Mouse (Mus musculus): ENCODE measurements around the gene Tgfbi. TPM values are rescaled to one million over a fixed set of nuclear protein-coding genes. Genes with fewer than 3 reads are reported as not detected.
A peak's percentile ranks its signal among the peaks of the same experiment; 100 is the strongest.

Tgfbi gene
- polyA plus RNA-seq, 1 experiment from 2014 or later: 85.8 TPM

DNA sequence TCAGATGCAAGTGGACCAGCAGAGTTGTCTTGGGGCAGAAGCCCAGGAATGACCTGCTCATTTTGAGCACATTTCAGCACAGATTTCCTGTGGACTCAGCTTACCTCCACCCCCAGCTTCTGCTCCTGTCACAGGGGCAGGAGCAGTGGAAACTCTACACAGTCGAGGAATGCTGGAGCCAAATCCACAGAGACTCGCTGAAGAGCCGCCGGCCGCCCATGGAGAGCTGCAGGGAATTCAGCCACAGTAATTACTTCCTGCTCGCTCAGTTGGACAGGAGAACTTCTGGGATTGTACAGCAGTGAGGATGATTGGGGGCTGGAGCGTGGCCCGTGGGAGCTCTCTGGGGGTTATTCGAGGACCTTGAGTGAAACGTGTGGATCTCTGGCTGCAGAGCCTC is 3.0 kb downstream of the Tgfbi start:
- Histone ChIP-seq H3K4me2 (ENCODE audit: low read depth, low read length) (peak overlapping the region; percentile 34), H3K9ac (replicated peaks; ENCODE audit: low read length) (peak overlapping the region; percentile 32), H3K27me3 (ENCODE audit: control insufficient read depth, insufficient read depth, low read length) (no peaks in the 10 kb centered on the region), H3K27ac (replicated peaks; ENCODE audit: low read depth, low read length) (peak overlapping the region; percentile 67), H3K36me3 (replicated peaks; ENCODE audit: control insufficient read depth, insufficient read depth, low read depth, low read length) (no peaks in the 10 kb centered on the region; the same call in 1 of the 2 replicates), H3K9me3 (replicated peaks; ENCODE audit: control insufficient read depth, low read length) (no peaks in the 10 kb centered on the region), H3K4me1 (ENCODE audit: control insufficient read depth, insufficient read depth, low read length) (peaks cover 17% of the 10 kb centered on the region), H3K4me3 (ENCODE audit: low read depth, low read length) (0 out of 2 replicates have a peak overlapping the region, but pooled peaks have one; percentile 12)
- DNase-seq (ENCODE audit: low spot score): peak; percentile 68
- WGBS: 6% methylated on average over 10 of the region's 10 CpGs
- ATAC-seq (replicated peaks; ENCODE audit: insufficient number of reproducible peaks, low FRiP score, low TSS enrichment, low read depth): no peak

DNA sequence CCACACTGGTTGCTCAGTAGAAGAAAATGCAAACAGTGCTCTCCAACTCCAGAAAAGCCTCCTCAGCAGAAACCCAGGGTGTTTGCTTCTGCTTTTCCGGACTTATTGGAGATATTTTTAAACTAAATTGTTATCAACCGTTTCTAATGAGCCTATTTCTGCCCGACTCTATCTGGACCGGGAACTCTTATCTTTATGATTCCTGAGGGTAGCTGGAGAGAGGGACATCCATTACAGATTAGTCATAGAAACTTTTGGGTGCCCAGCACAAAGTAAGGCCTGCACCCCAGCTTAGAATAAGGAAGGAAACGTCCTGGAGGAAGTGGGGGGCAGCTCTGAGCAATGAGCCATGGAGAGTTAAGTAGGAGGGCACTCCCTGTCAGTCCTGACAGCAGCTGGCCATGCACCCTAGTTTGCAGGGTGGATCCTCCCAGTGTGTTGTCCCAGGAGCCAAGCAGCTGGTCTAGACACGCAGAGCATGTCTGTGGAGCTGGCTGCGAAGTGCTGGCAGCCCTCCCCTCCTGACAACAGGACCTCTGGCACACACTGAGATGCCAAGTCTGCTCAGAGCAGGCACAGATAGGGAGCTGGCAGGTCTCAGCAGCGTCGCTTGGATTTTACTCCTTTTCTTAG is 4.2 kb downstream of the Tgfbi start:
- Histone ChIP-seq H3K27ac (replicated peaks; ENCODE audit: low read depth, low read length) (no peak overlapping the region; the same call in 1 of the 2 replicates), H3K4me3 (ENCODE audit: low read depth, low read length) (no peak overlapping the region), H3K36me3 (replicated peaks; ENCODE audit: control insufficient read depth, insufficient read depth, low read depth, low read length) (no peaks in the 10 kb centered on the region; the same call in 1 of the 2 replicates), H3K9ac (replicated peaks; ENCODE audit: low read length) (no peak overlapping the region; the same call in 1 of the 2 replicates), H3K4me1 (ENCODE audit: control insufficient read depth, insufficient read depth, low read length) (peaks cover 17% of the 10 kb centered on the region), H3K27me3 (ENCODE audit: control insufficient read depth, insufficient read depth, low read length) (no peaks in the 10 kb centered on the region), H3K4me2 (ENCODE audit: low read depth, low read length) (no peak overlapping the region; the same call in 1 of the 2 replicates), H3K9me3 (replicated peaks; ENCODE audit: control insufficient read depth, low read length) (no peaks in the 10 kb centered on the region)
- ATAC-seq (replicated peaks; ENCODE audit: insufficient number of reproducible peaks, low FRiP score, low TSS enrichment, low read depth) (no peak), DNase-seq (ENCODE audit: low spot score) (no peak)
- 73% methylated on average over 9 of the region's 9 CpGs for WGBS

DNA sequence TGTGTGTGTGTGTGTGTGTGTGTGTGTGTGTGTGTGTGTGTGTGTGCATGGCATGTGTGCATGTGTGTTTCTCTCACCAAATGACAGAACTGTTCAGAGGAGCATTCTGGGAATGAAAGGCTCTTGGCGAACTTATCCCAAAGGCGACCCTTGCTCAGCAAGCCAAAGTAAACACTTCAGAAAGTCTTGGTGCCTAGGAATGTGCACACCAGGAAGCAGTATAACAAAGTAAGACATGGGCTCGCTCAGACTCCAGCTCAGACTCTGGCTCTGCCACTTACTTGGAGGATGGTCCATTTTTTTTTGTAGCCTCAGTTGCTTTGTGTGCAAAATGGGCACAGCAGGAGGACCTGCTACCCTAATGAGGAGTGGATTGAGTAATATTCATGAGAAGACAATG is 5.4 kb downstream of the Tgfbi start:
- WGBS: 80% methylated on average over 3 of the region's 3 CpGs
- DNase-seq (ENCODE audit: low spot score) (no peak), ATAC-seq (replicated peaks; ENCODE audit: insufficient number of reproducible peaks, low FRiP score, low TSS enrichment, low read depth) (no peak)
- Histone ChIP-seq H3K27ac (replicated peaks; ENCODE audit: low read depth, low read length) (no peak overlapping the region), H3K27me3 (ENCODE audit: control insufficient read depth, insufficient read depth, low read length) (no peaks in the 10 kb centered on the region), H3K4me3 (ENCODE audit: low read depth, low read length) (no peak overlapping the region), H3K36me3 (replicated peaks; ENCODE audit: control insufficient read depth, insufficient read depth, low read depth, low read length) (no peaks in the 10 kb centered on the region; the same call in 1 of the 2 replicates), H3K9me3 (replicated peaks; ENCODE audit: control insufficient read depth, low read length) (no peaks in the 10 kb centered on the region), H3K4me1 (ENCODE audit: control insufficient read depth, insufficient read depth, low read length) (peaks cover 17% of the 10 kb centered on the region), H3K9ac (replicated peaks; ENCODE audit: low read length) (no peak overlapping the region), H3K4me2 (ENCODE audit: low read depth, low read length) (no peak overlapping the region)

DNA sequence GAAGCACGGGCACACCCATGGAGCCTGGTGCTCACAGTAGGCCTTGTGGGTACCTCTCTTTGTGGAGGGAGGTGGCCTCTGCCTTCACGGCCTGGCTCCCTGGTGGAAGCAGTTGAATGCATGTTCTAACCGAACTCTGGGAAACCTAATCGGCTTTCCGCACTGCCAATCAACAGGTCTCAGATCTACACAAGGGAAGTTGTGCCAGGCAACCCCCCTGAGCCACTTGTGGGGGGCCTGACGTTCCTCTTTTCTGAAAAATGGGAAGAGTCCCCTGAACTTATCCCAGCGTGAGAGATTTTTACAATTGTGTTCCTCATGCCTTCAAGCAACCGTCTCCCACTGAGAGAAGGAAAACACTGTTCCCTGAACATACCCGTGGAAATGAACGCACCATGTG is 5.9 kb downstream of the Tgfbi start:
- H3K4me1 ChIP-seq (ENCODE audit: control insufficient read depth, insufficient read depth, low read length): peaks cover 17% of the 10 kb centered on the region
- no peak for DNase-seq (ENCODE audit: low spot score)
- 76% methylated on average over 10 of the region's 10 CpGs for WGBS
- no peaks in the 10 kb centered on the region for H3K9me3 ChIP-seq (replicated peaks; ENCODE audit: control insufficient read depth, low read length)
- no peak overlapping the region for H3K4me3 ChIP-seq (ENCODE audit: low read depth, low read length)
- H3K36me3 ChIP-seq (replicated peaks; ENCODE audit: control insufficient read depth, insufficient read depth, low read depth, low read length): no peaks in the 10 kb centered on the region; the same call in 1 of the 2 replicates
- no peak overlapping the region for H3K27ac ChIP-seq (replicated peaks; ENCODE audit: low read depth, low read length)
- no peak overlapping the region for H3K9ac ChIP-seq (replicated peaks; ENCODE audit: low read length)
- no peaks in the 10 kb centered on the region for H3K27me3 ChIP-seq (ENCODE audit: control insufficient read depth, insufficient read depth, low read length)
- H3K4me2 ChIP-seq (ENCODE audit: low read depth, low read length): no peak overlapping the region
- ATAC-seq (replicated peaks; ENCODE audit: insufficient number of reproducible peaks, low FRiP score, low TSS enrichment, low read depth): no peak

DNA sequence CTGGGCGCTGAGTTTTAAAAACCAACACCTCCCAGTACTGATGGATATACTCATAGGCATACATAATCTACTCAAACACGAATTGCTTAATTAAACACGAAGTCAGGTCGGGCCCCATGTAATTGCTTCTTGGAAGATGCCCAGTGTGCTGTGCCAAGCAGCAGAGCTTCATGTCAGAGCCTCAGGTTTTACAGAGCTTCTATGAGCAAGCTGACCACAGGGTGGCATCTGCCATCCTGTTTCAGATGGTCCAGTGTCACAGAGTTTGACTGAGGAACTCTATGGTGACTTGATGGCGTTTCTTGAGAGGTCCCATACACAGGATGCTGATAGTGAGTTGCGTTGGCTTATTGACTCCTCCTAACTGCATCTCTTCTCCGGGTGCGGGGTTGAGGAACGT is 6.5 kb downstream of the Tgfbi start:
- Histone ChIP-seq H3K27ac (replicated peaks; ENCODE audit: low read depth, low read length) (no peak overlapping the region), H3K4me1 (ENCODE audit: control insufficient read depth, insufficient read depth, low read length) (peaks cover 17% of the 10 kb centered on the region)

DNA sequence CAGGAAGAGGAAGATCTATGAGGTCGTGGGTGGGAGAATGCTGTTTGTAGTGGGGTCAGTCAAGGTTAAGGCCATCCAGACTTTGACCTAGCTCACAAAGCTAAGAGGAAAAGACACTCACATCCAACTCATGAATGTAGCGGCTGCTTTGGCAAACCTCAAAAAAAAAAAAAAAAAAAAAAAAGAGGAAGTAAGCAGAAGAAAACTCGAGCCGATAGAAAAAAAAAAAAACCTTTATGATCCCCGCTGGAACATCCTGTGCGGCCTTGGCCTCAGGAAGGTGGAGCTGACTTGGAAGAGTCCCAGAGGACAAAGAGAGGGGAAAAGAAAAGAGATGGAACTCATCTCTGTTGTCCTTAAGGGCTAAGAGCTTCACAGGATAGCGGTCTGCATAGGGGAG is 7.1 kb downstream of the Tgfbi start:
- no peak for ATAC-seq (replicated peaks; ENCODE audit: insufficient number of reproducible peaks, low FRiP score, low TSS enrichment, low read depth)
- no peak overlapping the region for H3K9ac ChIP-seq (replicated peaks; ENCODE audit: low read length)
- no peaks in the 10 kb centered on the region for H3K9me3 ChIP-seq (replicated peaks; ENCODE audit: control insufficient read depth, low read length)
- no peak overlapping the region for H3K4me3 ChIP-seq (ENCODE audit: low read depth, low read length)
- no peak overlapping the region for H3K4me2 ChIP-seq (ENCODE audit: low read depth, low read length)
- H3K36me3 ChIP-seq (replicated peaks; ENCODE audit: control insufficient read depth, insufficient read depth, low read depth, low read length): no peaks in the 10 kb centered on the region; the same call in 1 of the 2 replicates
- H3K27me3 ChIP-seq (ENCODE audit: control insufficient read depth, insufficient read depth, low read length): no peaks in the 10 kb centered on the region
- H3K4me1 ChIP-seq (ENCODE audit: control insufficient read depth, insufficient read depth, low read length): peaks cover 17% of the 10 kb centered on the region
- DNase-seq (ENCODE audit: low spot score): no peak
- WGBS: 51% methylated on average over 7 of the region's 7 CpGs
- no peak overlapping the region for H3K27ac ChIP-seq (replicated peaks; ENCODE audit: low read depth, low read length)

More for the DNA sequence above, 6.5 kb downstream of the Tgfbi start:
- H3K27me3 ChIP-seq (ENCODE audit: control insufficient read depth, insufficient read depth, low read length): no peaks in the 10 kb centered on the region
- no peak overlapping the region for H3K9ac ChIP-seq (replicated peaks; ENCODE audit: low read length)
- WGBS: 83% methylated on average over 9 of the region's 9 CpGs
- H3K4me2 ChIP-seq (ENCODE audit: low read depth, low read length): no peak overlapping the region
- no peak overlapping the region for H3K4me3 ChIP-seq (ENCODE audit: low read depth, low read length)
- ATAC-seq (replicated peaks; ENCODE audit: insufficient number of reproducible peaks, low FRiP score, low TSS enrichment, low read depth) (no peak), DNase-seq (ENCODE audit: low spot score) (no peak)
- H3K9me3 ChIP-seq (replicated peaks; ENCODE audit: control insufficient read depth, low read length): no peaks in the 10 kb centered on the region
- no peaks in the 10 kb centered on the region; the same call in 1 of the 2 replicates for H3K36me3 ChIP-seq (replicated peaks; ENCODE audit: control insufficient read depth, insufficient read depth, low read depth, low read length)

DNA sequence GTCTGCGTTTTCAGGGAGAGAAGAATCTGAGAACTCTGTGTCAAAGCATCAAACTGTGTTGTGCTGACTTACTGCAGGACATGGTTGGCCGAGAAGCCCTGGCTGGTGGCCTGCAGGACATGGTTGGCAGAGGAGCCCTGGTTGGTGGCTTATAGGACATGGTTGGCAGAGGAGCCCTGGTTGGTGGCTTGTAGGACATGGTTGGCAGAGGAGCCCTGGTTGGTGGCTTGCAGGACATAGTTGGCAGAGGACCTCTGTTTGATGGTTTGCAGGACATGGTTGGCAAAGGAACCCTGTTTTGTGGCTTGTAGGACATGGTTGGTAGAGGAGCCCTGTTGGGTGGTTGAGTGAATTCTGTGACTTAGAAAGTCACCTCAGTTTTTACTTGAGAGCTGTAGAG is 7.9 kb downstream of the Tgfbi start:
- Histone ChIP-seq H3K4me2 (ENCODE audit: low read depth, low read length) (no peak overlapping the region), H3K9me3 (replicated peaks; ENCODE audit: control insufficient read depth, low read length) (no peaks in the 10 kb centered on the region), H3K27me3 (ENCODE audit: control insufficient read depth, insufficient read depth, low read length) (no peaks in the 10 kb centered on the region), H3K9ac (replicated peaks; ENCODE audit: low read length) (no peak overlapping the region), H3K27ac (replicated peaks; ENCODE audit: low read depth, low read length) (no peak overlapping the region), H3K36me3 (replicated peaks; ENCODE audit: control insufficient read depth, insufficient read depth, low read depth, low read length) (no peaks in the 10 kb centered on the region; the same call in 1 of the 2 replicates), H3K4me3 (ENCODE audit: low read depth, low read length) (no peak overlapping the region), H3K4me1 (ENCODE audit: control insufficient read depth, insufficient read depth, low read length) (peaks cover 10% of the 10 kb centered on the region)
- WGBS: 90% methylated on average over 2 of the region's 2 CpGs
- DNase-seq (ENCODE audit: low spot score) (no peak), ATAC-seq (replicated peaks; ENCODE audit: insufficient number of reproducible peaks, low FRiP score, low TSS enrichment, low read depth) (no peak)

DNA sequence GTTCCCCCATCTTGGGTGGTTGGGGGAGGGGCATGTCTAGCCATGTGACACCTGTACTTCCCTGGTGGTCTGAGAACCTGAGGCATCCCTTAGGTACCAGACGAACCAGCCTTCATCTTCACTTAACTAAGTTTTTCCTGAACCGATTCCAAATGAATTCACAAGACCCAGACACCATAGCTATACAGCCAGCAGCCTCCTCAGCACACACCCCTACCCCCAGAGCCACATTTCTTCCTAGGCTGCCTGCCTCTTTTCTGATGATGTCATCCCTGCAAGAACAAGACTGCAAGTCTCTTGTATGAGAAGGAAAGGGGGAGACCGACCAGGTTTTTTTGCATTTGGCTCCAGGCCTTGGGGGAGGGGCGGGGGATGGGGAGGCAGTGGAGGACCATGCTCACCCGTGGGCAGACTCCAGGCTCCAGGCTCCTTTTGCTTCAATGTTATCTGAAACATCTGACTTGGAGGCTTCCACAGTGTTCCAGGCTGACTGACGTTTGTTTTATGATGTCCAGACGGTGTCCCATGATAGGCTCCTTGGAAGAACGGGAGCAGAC is 13.0 kb downstream of the Tgfbi start:
- no peak overlapping the region for H3K4me3 ChIP-seq (ENCODE audit: low read depth, low read length)
- H3K27me3 ChIP-seq (ENCODE audit: control insufficient read depth, insufficient read depth, low read length): no peaks in the 10 kb centered on the region
- ATAC-seq (replicated peaks; ENCODE audit: insufficient number of reproducible peaks, low FRiP score, low TSS enrichment, low read depth) (peak; percentile 49; the same call in 1 of the 2 replicates), DNase-seq (ENCODE audit: low spot score) (peak; percentile 38)
- 43% methylated on average over 8 of the region's 8 CpGs for WGBS
- no peaks in the 10 kb centered on the region for H3K9me3 ChIP-seq (replicated peaks; ENCODE audit: control insufficient read depth, low read length)
- H3K9ac ChIP-seq (replicated peaks; ENCODE audit: low read length): no peak overlapping the region
- H3K27ac ChIP-seq (replicated peaks; ENCODE audit: low read depth, low read length): no peak overlapping the region
- peaks cover 4% of the 10 kb centered on the region; the same call in 1 of the 2 replicates for H3K36me3 ChIP-seq (replicated peaks; ENCODE audit: control insufficient read depth, insufficient read depth, low read depth, low read length)
- no peaks in the 10 kb centered on the region for H3K4me1 ChIP-seq (ENCODE audit: control insufficient read depth, insufficient read depth, low read length)
- no peak overlapping the region for H3K4me2 ChIP-seq (ENCODE audit: low read depth, low read length)
